Mouse (Mus musculus) cerebellum, postnatal 10 days (tissue): ENCODE measurements around the gene 2900026A02Rik.

ENCODE experiments used
- DNase-seq, 2 experiments: peaks; one replicate each; pipeline ENCODE4 v3.0.0; 2021; ENCODE audit warnings: mixed read lengths in 2 of 2

Gene 2900026A02Rik

DNA sequence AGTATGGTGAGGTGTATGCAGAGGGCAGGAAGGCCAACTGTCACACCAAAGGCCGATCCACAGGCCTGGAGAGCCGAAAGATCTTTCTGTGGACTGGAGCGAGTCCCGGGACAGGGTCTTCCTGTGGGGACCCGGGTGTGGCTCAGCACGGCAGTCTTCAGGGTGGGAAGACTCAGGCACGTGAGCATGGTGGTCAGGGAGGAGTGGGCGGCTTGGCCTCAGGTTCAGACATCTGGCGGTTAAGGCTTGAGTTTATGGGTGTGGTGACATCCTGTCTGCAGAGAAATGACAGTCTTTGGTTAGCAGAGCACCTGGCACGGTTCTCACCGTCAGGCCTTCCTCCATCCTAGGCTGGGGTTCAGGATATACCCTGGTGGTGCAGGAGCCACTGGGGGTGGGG lies 130.3 kb downstream of the 2900026A02Rik start:
- no peak for DNase-seq

DNA sequence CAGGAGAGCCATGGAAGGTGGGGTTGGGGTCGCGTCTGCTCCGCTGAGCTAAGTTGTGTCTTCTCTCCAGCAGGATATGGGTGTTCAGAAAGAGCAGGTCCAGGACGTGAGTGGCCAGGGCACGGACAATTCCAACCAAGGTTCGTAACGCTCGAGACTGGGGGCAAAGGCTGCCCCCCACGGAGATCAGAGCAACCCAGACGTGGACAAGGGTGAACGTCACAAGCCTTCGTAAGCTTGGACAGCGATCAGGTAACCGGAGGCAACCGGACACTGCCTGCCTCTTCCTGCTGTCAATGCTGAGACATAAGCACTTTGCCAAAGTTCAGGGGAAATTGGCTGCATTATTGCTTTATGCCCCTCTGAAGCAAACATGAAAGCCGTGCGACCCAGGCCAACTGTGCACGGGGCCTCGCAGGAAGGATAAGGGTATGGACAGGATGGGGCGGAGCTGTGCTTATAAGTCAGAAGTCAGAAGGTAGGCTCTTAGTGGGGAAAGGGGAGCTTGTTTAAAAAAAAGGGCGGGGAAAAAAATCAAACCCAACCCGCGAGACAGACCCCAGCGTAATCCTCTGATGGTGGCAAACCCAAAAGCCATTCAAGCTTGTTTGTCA lies 130.9 kb downstream of the 2900026A02Rik start:
- DNase-seq: no peak

DNA sequence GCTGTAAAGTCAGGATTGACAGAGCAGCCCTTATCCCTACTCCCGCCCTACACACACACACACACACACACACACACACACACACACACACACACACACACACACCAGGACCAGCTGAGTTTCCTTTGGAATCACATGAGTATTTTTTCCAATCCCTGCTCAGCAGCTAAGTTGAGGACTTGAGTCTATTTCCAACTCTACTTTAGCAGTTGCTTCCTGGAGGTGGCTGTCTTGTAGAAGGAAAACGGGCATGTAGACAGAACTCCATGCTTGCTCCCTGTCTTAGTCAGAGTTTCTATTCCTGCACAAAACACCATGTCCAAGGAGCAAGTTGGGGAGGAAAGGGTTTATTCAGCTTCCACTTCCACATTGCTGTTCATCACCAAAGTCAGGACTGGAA lies 133.6 kb downstream of the 2900026A02Rik start:
- DNase-seq: no peak

DNA sequence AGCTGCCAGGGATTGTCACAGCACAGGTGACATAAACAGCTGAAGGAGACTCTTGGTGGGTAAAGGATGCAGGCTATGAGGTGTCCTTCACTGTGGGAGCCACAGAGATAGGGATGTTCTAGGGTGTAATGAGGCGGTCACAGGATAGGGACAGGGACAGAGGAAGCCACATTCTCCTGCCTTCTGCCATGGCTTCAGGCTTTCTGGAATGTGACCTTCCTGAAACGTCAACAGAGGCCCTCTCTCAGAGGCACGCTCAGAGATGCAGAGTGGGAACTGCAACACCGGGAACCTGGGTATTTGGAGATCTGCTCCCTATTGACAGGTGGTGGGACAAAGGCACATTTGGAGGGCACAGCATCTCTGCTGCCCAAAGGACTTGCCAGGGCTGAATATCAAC lies 134.0 kb downstream of the 2900026A02Rik start:
- peak in 1 of 2 experiments; percentile 50 for DNase-seq

DNA sequence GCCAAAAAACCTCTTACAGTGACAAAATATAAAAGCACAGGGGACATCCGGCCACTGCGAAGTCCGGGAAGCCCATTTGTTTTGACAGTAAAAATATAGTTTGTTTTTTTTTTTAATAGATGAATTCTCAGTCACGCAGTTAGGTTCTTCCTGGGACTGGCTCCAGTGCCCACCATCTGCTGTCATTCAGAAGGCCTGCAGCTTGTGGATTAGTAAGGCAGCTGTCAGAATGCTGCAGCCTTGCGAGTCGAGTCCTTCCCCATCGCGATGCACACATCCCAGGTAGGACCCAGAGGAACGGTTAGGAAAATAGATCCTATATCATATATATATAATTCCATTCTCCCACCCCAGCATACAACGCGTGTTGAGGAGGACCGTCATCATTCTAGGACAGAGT lies 134.6 kb downstream of the 2900026A02Rik start:
- DNase-seq: peak; percentile 83 to 84

DNA sequence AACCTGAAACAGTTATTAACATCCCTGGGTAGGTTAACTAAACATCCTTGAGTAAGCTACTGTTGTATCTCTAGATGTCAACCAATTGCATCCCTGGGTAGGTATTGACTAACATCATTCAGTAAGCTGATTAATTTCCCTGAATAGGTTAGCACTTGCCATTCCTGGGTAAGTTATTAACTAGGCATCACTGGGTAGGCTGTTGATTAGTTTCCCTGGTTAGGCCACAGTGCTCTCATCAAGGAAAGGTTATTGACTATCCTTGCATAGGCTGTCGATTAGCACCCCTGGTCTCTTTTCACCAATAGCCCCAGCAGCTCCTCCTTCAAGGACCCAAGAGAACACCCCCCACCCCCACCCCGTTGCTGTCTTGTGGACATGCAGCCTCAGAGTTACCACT lies 135.1 kb downstream of the 2900026A02Rik start:
- DNase-seq: no peak

DNA sequence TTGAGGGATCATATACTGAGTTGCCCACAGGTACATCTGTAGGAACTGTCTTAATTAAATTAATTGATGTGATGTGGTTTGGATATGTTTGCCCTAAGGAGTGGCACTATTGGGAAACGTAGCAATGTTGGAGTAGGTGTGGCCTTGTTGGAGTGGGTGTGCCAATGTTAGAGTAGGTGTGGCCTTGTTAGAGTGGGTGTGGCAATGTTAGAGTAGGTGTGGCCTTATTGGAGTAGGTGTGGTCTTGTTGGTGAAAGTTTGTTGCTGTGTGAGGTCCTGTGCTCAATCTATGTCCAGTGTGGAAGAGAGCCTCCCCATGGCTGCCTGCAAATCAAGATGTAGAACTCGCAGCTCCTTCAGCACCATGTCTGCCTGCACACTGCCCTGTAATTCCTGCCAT lies 136.7 kb downstream of the 2900026A02Rik start:
- no peak for DNase-seq

DNA sequence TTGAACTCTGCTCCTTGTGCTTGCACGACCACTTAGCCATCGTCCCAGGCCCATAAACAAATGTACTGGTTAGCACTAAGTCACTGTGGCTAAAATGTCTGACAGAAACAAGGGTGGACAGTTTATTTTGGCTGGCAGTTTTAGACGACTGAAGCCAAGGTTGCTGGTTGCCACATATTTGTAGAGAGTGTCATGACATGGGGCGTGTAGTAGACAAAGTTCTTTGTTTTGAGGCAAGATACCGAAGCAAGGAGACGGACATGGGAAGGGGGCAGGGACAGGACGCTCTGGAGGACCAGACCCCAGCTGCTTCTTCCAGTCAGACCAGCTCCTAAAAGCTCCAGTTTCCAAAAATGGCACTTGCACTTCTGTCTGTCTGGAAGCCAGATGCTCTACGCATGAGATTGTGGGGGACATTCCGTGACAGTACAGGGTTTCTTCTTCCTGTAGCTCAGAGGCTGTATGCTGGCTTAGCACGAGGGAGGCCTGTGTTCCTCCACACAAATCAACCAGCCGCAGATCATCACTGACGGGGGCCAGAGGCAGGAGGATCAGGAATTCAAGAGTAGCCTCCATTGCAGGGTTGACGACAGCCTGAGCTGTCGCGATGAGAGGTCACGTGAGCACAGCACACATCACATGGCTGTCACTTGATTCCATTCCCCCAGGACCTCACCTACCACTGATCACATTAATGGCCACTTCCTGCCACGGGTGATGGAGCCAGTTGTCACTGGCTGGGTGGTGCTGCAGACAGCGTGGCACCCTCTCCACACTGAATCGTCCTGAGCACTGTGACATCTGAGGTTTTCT lies 138.5 kb downstream of the 2900026A02Rik start:
- DNase-seq: no peak

DNA sequence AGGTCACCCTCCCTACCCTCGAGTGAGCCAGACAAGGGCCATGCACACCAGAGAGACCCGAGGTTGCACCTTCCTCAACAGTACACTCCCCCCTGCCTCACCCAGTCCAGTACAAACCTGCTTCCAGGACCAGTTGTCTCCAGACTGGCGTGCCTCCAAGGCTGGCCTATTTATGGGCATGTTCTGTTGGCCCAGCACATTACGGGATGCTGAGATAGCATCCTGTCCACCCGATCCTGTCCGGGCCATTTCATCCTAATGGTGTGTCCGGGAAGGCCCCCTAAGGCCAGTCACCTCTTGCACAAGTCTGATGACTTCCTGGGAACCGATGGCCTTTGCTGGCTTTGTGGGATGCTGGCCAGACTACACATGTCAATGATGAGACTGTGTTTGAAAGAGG lies 139.6 kb downstream of the 2900026A02Rik start, which contains the start of gene Crybb3:
Gene Crybb3 (minus strand): TSS at position 146 of the 400 bp plus-strand sequence.
- DNase-seq: peak; percentile 94 to 96

DNA sequence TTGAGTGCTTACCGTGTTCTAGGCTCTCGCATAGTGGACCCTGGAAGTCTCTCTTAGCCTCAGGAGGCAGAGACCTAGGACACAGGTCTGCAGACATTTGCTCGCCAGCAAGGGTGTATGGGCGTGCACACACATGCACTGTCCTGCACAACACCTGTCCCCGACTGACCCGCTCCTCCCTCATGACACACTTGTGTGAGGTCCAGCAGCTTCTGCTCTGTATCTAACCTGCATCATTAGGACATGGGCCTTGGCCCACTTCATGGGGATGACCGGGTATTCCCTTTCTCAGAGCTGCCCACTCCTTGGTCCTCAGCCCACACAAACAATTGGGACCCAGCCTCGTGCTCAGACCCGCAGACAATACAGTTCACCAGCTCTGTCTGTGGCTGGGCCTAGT lies 140.0 kb downstream of the 2900026A02Rik start:
- no peak for DNase-seq

DNA sequence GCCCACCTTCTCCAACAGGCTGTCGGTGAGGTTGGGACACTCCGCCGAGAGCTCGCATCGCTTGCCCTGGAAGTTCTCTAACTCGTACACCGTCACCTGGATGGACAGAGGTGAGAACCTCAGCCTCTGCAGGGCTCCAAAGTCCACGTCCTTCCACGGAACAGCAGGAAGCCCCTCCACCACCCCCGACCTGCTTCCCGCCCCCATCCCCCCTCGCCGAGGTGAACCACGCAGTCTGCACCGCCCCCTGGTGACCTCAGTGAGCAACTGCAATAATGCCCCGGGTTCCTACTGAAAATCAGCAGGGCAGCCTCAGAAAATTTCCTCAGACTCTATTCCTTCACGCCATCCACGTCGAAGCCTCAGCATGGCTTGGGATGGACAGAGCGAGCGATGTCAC lies 141.3 kb downstream of the 2900026A02Rik start:
- peak; percentile 81 to 87 for DNase-seq

DNA sequence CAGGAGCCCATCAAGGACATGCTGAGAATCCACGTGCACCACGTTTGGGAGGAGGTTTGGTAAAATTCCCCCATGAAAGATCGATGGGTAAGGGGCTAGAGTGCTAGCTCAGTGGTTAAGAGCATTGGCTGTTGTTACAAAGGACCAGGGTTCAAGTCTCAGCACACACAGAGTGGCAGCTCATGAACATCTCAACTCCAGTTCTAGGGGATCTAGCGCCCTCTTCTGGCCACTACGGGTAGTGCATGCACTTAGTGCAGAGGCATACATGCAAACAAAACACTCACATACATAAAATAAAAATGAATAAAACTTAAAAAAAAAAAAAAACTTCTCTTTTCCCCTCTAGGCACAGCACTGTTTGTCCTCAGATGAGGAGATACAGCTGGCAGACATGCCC lies 142.3 kb downstream of the 2900026A02Rik start:
- DNase-seq: no peak

DNA sequence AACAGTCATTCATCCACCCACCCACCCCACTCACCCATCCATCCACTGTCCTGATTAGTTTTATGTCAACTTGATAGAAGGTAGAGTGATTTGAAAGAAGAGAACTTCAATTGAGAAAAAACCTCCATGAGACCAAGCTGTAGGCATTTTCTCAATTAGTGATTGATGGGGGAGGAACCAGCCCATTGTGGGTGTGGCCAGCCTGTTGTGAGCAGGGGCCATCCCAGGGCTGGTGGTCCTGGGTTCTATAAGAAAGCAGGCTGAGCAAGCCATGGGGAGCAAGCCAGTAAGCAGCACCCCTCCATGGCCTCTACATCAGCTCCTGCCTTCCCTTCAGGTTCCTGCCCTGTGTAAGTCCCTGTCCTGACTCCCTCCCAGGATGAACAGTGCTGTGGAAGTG lies 151.0 kb downstream of the 2900026A02Rik start, which contains the start of gene Crybb2:
Gene Crybb2 (minus strand): TSS at position 101 of the 400 bp plus-strand sequence.
- no peak for DNase-seq

DNA sequence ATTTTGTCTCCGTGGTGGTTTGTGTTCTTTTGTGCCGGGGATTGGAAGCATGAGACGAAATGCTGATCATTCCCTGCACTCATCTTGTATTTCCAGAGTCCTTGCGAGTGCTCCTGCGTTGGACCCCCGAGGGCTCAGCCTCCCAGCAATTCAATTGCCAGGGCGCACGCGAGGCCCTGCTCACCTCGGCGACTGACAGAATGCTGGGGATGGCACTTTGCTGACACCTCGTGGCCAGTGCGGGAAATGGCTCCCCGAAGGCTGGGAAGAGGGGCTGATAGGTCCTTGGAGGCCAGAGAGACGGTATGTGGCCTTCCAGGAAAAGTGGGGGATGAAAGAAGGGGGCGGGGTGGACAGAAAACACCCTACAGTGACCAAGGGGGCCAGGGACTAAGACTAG lies 166.7 kb downstream of the 2900026A02Rik start:
- peak; percentile 92 to 94 for DNase-seq

DNA sequence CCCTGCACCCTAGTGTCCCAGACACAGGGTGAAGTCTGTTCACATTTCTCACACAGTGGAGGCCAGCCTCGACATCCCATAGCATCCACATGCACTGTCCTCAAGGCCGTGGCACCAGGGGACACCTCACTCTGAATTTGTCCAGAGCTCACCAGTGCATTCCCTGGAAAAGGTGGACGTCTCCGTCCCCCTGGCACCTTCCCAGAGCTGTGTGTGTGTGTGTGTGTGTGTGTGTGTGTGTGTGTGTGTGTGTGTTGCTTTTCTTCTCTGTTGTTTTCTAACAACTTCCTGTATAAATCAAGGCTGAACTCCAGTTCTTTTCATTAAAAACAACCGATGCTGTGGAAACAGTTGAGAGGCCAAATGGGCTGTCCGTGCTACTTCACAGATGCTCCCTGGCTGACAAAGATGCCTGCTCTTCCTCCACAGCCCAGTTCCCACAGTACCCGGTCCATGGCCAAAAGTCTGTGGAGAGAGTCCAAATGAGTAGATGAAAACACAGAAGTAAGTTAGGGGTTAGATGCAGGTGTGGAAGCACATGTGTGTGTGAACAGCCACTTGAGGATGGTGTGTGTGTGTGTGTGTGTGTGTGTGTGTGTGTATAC lies 170.4 kb downstream of the 2900026A02Rik start:
- peak; percentile 62 for DNase-seq

DNA sequence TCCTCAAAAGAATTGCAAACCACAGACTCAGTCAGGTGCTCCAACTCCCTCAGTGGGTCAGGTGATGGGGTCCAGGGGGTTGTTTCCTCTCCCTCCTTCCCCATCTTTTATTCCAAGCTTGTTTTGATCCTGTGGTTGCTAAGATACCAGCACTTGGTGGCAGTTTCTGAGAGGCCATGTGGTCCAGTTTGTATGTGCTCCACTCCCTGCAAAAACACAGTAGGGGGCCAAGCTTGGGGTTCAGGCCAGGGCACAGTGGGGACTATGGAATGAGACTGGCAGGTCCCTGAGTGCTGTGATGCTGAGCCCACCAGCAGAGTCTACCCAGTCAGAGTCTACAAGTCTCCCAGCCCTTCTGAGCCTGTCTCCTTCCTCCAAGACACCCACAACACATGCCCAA lies 171.2 kb downstream of the 2900026A02Rik start:
- DNase-seq: peak in 1 of 2 experiments; percentile 51

DNA sequence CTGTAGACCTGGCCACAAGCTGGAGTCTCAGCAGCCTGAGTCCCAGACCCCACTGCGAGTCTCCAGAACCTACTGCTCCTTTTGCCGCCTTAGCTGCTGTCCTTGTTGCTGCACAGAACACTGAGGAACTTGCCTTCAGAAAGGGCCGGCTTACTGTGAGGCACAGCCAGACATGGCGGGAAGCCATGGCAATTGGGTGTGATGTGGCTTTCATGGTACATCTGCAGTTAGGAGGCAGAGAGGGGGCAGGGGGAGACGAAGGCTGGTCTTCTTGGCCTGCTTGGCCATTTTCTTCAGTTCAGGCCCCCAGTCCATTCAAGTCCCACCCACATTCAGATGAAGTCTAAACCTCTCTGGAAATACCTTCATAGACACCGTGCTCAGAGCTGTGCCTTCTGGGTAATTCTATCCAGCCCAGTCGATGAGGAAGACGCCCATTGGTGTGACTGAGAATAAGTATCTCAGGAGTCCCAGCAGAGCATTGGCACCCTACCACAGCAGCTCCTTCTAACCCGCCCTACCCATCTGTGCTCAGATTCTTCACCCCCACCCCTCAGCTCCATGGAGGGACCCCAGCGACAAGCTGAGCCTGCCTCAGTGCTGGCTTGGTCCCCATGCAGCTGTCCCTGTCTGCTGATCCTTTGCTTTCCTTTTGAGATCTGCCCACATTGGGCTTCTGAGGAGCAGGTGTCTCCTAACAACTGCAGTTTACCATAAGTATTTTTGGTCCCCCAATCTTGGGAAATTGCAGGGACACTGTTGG lies 175.3 kb downstream of the 2900026A02Rik start:
- peak; percentile 73 to 85 for DNase-seq

DNA sequence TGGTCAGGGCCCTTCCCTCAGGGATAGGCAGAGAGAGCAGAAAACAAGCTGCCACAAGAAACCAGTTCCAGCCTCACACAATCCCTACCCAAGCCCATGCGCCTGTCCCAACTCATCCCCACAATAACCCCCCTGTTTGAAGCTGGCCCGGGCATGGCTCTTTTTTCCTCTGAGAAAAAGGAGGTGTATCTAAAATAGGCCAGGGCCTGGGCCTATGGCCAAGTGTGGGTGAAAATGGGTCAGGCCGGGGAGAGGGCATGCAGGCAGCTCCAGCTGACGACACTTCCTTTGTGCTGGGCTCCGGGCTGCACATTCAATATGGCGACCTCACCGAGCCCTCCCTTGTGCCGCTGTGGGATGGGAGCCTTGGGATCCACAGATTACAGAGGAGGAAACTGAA lies 177.5 kb downstream of the 2900026A02Rik start:
- peak; percentile 83 to 85 for DNase-seq

DNA sequence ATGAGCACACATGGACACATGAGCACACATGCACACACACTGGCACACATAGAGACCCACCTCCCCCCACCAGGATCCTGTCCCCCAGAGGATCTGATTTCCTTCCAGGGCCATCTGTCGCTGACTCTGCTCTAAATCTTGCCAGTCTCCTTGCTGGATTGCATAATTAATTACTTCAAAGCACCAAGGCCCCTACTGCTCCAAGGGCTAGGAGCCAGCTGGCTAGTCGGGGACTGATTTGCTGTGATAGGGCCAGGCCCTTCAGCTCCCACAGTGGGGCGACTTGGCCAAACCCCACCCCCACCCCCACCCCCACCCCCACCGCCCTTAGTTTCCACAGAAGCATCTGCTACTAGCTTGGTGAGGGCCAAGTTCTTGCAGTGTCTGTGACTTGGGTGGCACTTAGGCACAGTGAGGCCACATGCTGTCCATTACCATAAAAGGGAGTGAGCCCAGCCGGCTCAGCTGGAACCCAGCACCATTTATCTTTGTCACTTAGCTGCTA lies 179.4 kb downstream of the 2900026A02Rik start:
- peak; percentile 98 to 99 for DNase-seq

DNA sequence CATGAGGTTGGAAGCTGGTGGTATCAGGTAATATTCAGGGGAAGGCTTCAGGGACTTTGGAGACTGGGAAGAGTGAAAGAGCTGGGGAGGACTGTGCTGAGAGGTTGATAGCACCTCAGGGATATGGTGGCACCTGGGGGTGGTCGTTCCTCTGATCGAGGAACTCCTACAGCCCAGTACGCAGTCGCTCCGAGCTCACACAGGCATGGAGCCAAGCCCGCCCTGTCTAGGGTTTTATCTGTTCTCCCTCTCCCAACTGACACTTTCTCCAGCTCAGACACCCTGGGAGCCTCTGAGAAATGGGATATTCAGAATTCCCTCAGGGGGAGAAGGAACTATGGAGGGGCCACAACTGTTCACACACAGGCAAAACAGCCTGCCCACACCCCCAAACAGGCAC lies 180.3 kb downstream of the 2900026A02Rik start:
- peak; percentile 74 to 76 for DNase-seq

DNA sequence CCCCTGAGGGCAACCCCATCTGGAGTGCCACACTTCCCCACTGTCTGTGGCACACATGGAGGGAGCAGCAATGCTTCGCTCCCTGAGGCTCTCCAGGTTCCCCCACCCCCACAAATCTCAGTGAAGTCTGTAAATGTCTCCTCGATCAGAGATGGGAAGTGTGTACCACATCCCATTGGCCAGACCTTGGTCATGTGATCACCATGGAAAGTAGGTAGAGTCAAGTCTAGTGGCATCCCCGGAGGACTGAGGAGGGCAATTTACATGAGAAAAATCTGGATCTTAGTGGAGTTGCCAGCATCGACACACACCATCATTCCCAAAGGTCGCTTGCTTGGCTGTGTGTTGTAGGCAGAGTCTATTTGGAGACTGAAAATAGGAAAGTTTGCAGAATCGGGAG lies 182.4 kb downstream of the 2900026A02Rik start:
- DNase-seq: peak in 1 of 2 experiments; percentile 19
